Mouse (Mus musculus) R1 (cell line): ENCODE data around the gene Cox4i2.

ENCODE experiments used
- DNase-seq: peaks from one replicate; pipeline ENCODE4 v3.0.0-alpha.2; 2018; ENCODE audit warnings: low read depth, low spot score

Gene Cox4i2

DNA sequence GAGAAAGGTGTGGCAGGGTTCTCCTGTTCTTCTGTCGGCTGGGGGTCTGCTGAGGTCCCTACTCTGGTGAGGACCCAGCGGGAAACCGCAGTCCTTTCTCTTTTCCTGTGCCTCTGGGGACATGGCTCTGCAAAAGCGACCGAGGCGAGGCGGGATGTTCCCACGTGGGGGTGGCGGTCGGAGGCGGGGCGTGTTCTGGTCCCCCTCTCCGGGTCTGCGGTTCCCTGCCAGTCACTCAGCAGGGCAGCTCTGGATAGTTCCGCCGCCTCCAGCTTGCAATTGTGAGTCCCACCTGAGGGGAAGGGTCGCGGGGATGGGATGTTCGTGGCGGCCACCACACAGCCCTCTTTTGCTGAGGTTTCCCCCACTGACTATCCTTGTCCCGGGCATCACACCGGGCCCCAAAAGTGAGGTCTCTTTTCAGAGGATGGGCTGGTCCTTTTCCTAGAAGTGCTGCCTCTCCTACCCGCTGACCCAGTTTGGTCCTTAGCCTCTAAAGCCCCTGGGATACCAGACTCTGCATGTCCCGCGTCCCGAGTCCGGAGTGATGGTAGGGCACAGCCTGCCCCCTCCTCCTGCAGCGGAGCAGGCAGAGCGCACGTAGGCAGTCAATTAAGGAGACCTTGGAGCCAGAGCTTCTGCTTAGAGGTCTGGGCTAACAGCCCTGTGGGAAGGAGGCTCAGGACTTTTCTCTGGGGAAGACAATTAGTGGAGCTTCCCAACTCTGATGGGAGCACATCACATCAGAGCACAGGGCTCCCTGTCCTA, at the start of gene Cox4i2:
Gene Cox4i2 (plus strand): TSS at position 230 of the 768 bp plus-strand sequence.
- DNase-seq = no peak

DNA sequence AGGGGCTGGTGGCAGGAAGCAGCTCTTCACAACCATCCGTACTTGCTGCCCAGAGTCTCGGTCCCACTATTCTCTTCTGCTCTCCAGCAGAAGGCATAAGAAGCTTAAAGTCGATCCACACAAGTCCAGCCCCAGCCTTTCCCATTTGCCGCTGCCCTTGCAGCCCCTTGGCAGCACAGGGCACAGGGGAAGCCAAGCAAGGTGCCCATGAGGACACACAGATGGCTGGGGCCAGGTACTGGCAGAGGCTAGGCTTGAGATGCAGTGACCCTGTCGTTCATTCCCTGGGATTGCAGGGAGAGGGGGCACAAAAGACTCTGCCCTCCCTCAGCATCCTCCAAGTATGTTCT, 49.7 kb upstream of the Cox4i2 start:
- no peak for DNase-seq

DNA sequence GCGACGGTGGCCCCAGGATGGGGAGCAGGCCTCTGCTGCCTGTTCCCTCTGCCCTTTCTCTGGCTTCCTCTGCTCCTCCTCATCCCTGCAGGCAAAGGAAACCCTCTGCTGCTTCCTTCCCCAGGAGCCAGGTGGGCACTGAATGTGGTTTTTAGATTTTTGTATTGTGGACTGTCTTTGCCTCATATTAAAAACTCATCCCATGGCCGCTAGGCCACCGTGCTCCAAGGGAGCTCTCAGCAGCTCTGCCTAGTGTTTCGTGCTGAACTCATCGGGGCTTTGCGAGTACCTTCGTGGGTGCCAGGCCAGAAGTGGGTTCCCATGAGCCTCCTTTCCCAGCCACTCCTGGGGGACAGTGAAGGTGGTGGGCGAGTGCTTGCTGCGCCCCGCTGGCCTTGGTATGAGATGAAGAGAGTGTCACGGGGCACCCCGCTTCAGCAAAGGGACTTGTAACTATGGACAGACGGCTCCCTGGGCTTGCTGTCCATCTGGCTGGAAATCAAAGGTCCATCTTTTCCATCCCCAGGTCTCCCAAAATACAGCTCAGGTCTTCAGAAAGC, 49.1 kb upstream of the Cox4i2 start:
- no peak for DNase-seq

DNA sequence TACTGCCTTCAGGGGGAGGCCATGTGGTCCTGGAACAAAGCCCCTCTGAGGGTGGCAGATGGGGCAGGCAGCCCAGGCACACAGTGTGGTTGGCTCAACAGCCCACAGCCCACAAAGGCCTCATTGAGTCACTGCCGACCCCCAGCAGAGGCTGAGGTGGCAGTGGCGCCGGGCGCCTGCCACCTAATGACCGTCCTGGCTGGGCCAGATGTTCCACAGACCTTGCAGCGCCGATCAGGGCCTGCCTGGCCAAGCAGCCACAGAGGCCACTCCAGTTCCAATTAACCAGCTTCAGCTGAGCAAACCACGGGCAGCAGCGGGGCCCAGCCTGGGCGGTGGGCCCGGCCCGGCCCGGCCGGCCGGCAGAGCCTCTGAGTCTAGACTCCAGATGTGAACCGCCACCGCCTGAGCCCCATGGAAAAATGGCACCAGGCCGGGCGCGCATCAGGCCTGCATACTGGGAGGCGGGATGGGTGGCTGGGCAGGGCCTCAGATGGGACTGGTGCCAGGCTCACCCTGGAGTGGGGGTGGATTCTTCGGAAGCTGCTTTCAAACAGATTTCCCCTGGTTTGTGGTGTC, 47.9 kb upstream of the Cox4i2 start:
- DNase-seq = peak; percentile 50

DNA sequence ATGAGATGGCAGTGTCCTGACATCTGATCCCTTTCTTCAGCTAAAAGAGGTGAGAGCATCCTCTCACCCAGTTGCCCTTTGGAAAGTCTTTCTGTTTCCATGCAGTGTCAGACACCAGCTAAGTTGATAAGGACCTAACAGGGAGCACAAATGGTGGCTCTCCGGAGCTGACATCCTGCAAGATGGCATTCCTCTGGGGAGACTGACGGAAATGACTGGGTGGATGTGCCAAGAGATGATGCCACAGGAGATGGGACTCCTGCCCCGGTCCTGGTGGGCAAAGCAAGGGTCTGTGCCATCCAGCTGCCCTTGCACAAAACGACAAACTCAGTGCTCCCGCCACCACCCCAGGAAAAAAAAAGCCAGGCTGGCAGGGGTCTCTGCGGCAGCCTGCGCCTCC, 46.8 kb upstream of the Cox4i2 start:
- DNase-seq = peak; percentile 50

DNA sequence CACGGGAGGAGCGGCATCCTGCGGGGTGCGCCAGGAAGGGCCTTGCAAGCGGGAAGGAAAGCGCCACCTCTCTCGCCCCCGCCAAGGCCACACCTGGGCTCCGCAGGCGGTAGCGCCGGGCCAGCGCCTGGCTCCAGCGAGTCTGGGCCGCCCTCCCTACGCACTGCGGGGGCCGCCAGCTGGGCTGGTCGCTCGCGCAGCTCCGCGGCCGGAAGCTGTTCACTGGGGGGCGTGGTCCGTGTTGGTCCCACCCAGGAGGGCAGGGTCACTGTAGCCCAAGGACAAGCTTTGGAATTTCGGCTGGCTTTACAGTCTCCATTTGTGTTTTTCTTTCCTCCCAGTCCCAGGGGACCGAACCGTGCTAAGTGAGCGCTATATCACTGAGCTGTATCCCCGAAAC, 46.3 kb upstream of the Cox4i2 start:
- peak; percentile 93 for DNase-seq

DNA sequence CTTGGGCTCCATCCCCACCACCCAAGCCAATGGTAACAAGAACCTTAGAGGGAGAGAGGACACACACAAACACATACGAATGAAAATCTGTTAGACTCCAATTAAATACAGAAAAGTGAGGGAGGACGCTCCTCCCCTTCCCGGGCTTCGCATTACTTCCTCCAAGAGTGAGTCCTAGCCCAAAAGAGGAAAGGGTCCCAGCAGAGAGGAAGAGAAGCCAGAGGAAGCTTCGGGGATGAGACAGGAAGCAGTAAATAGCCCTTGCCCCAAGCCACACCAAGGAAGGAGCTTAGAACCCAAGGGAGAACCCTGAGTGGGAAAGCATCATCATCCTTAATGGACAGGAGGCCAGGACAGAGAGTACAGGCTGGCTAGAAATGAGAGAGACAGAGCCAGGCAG, 44.9 kb upstream of the Cox4i2 start:
- no peak for DNase-seq

DNA sequence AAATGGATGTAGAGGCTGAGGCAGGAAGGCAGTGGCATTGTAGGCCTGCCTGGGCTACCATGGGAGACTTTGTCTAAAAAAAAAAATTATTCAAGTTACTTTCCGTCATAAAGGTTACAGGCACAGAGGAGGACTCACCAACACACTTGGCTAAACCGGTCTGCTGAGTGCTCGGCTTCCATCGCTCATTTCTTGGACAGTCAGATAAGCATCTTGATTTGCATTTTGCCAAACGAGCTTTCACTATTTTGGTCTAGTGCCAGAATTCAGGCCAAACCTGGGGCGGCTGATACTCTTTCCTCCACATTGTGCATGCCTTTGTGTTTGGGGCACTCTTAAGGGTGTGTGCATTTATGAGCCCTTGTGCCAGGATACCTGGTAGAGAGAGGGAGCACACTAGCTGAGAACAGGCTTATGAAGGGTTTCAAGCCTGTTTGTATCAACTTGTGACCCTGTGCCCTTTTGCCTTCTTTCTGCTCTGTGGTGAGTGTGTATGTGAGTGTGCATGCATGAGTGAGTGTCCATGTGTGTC, 37.7 kb upstream of the Cox4i2 start:
- no peak for DNase-seq

DNA sequence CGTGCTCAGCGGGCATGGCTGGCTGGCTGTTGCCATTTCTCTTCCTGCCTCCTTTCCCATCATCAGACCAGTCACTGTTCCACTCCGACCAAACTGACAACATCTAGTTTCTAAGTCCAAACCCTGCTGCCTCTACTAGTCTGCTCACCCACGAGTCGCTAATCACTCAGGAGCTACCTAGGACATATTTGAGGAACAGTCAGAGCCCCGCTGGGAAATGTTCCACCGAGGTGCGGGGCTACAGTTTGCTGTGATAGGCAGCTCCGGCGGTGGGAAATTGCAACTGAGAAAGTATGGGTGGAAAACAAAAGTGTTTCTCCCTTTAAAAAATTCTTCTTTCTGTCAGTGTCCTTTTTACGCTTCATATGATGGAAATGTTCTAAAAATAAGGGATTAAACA, 36.3 kb upstream of the Cox4i2 start:
- DNase-seq = peak; percentile 12

DNA sequence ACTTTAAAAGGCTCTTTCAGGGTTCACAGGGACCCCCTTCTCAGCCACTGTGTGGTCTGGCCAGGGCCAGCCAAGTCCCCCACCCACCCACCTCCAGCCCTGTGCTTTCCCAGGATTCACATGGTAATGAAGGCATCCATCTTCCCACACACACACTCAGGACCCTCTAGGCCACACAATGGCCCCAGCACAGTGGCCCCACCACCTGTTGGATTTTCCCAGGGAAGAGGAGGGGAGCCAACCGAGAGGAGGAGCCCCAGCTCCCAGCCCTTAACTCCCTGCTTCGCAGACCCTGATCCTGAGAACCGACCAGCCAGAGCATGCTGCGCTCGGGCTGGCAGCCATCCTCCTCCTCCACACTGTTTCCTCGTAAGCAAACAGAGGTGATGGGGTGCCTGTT, 35.9 kb upstream of the Cox4i2 start:
- peak; percentile 25 for DNase-seq

DNA sequence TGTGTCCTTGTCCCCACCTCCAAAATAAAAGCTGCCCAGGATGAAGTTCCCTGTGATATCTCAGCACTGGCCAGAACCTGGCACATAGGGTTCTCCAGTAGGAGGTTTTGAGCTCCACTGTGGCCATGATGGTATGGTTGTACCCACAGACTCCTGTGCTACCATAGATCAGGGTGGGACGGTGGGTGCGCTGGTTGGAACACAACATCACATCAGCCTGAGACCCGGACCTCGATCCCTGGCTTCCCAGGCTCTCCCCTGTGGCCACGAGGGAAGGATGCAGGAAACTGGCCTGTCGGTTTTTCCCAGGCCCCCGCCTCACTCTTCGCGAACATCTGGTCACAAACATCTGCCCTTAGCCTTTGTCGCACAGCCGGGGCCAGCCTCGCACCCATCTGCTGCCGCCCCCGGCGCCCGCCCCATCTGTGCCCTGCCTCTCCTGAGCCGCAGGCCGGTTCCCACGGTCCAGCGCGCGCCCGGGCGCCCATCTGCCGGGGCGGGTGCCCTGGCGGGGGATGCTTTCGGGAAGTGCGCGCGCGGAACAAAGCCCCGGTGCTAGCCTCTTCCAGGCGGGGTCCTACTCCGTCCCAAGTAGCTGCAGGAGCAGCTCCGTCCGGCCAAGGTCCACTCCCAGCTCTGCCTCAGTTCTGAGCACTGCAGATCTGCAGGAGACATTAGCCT, 30.2 kb upstream of the Cox4i2 start:
- DNase-seq = peak; percentile 50

DNA sequence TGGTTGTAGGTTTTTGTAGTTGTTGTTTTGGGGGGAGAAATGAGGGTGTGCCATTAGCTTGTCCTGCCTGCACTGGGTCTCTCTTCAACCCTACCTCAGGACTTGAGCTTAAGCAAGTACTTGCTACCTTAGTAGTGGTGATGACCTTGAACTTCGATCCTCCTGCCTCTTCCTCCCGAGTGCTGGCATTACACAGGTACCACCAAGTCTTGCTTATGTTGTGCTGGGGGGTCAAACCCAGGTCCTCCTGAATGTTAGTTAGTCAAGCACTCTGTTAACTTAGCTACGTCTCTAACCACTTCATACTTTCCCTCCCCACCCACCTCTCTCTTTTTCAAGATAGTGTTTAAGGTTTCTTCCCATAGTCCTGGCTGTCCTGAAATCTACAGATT, 29.6 kb upstream of the Cox4i2 start:
- no peak for DNase-seq

DNA sequence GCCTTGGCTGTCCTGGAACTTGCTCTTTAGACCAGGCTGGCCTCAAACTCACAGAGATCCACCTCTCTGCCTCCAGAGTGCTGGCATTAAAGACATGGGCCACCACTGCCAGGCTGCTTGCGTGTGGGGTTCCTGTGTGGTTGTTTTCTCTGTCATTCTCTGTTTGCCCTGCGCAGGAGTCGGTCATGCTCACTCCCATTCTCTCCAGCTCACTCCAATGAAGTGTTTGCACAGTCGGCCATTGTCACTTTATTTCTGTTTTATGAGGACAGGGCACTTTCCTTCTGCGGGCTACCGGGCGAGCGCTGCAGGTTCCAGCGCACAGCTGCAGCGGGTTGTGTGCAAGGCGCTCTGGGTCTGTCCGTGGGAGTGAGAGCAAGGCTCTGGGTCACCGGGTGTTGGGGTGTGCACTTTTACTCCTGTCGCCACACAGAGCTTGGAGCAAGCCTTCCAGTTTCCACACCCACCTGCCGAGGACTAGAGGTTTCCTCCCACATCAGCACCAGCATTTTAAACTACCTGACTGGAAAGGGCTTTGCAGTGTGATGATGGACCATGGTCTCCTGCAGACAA, 28.7 kb upstream of the Cox4i2 start:
- no peak for DNase-seq

DNA sequence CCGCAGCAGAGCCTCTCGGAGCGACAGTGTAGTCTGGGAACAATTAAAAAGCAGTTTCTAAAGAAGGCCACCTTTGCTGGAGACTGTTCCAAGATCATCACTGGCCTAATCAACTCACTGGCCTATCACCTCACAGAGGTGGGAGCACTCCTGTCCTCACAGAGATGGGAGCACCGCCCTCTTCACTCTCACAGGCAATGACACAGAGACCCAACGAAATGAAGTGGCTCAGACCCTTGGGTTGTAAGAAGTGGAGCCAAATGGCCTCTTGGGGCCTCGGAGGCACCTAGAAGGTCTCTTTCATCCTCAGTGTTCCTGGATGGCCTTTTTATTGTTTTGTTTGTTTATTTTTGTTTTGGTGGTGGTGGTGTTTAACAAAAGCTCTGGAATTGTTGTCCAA, 27.8 kb upstream of the Cox4i2 start:
- DNase-seq = peak; percentile 82

DNA sequence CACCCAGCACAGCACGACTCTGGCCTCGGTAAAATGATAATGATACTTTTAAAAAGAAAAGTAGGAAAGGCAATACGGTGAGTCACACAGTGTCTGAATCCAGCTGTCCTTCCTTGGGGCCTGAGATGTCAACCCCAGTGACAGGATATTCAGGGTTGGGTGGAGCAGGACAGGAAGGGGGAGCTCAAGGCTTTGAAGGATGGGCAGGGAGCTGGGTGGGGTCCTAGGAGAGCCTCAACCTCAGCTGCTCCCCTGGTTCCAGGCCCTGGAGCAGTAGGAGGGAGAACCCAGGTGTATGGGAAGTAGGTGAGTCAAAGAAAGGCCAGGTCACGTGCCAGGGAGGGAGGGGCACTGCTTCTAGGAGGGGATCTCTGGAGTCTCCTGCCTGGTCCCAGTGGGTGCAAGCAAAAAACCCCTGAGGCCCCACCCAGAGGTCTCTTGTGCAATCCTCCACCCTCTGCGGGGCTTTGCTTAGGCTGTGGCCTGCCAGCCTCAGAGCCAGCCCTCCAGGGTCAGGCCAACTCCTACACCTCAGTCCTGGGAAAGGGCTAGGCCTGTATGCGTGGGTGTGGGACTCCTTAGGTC, 27.1 kb upstream of the Cox4i2 start:
- DNase-seq = peak; percentile 92

DNA sequence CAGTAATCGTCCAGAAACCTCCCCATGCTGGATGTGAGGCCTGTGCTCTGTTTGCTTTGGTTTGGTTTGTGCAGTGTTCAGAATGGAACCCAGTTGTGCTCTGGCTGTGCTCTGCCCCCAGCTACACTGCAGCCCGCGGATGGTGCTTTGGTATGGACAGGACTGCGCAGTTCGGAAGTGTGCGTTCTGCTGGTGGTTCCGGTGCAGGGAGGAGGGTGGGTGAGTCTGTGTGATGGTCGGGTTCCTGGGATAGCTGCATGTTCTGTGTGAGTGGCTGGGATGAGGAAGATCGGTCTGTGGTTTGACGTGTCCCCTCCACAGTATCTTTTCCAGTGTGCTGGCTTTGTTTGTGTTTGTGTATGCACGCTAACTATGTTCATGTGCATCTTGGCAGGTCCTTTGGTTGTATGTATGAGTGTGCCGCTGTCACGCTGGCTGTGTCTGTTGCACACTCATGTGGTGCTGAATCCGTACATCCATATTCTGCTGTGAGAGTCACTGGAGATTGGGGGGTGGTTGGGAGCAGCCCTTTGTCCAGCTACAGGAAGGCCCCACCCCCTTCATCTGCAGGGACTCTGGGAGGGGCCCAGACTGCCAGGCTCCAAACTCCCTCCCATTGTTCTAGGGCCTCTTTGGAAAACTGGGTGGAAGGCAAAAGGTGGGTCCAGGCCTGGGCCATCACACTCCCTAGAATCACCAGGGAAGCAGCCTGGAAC, 26.0 kb upstream of the Cox4i2 start:
- peak; percentile 84 for DNase-seq

DNA sequence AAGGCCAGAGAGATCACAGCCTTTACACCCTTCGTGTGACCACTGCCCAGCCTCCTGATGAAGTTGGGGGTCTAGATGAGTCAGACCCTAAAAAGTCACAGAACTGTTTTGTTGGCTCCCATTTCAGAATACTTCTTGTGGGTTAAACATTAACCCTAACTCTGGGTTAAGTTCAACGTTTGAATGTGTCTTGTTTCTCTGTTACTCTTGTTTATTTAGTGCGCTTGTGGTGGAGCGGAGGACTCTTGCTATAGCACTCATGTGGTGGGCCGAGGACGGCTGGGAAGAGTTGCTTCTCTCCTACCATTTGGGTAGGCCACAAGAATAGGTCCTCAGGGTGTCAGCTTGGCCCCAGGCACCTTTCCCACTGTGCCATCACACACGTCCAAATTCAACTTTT, 25.4 kb upstream of the Cox4i2 start:
- DNase-seq = peak; percentile 10

DNA sequence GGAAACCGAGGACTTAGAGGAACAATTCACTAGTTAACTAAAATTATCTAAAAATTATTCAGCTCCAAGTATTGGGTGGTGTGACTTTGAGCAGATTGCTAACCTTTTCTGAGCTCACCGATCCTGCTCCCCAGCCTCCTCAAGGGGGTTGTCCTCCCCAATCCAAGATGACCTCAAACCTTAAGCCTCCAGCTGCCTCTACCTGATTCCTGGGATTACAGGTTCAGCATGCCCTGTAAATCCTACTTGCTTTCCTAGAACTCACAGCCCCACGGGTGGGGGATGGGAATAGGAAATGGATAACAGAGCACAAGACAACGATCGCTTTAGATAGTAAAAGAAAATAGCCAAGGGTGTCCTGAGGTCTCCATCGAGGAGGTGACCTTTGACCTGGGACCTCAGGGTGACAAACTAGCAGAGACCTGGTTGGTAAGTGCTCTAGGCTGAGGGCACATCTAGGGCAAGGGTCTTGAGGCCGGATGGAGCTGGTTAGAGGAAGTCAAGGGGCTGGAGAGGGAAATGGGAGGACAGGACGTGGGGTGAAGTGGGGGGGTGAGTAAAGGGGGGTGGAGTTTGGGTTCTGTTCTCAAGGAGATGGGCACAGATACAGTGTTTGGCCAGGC, 24.8 kb upstream of the Cox4i2 start:
- DNase-seq = peak; percentile 75

DNA sequence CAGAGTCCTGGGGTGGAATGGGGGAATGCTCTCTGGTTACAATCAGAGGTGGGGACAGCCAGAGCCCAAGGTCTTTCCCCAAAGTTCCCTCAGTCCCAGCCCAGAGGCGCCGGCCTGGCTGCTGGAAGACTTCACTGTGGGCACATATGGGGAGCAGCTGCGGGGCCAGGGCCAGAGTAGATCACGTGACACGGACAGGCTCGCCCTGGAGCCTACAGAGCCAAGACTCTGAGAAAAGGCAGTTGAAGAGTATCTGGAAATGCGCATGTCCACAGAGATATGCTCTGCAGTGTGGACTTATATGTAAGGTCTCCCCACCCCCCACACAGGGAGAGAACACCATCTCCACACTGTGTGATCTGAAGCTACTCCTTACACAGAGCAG, 24.3 kb upstream of the Cox4i2 start:
- DNase-seq = peak; percentile 37

DNA sequence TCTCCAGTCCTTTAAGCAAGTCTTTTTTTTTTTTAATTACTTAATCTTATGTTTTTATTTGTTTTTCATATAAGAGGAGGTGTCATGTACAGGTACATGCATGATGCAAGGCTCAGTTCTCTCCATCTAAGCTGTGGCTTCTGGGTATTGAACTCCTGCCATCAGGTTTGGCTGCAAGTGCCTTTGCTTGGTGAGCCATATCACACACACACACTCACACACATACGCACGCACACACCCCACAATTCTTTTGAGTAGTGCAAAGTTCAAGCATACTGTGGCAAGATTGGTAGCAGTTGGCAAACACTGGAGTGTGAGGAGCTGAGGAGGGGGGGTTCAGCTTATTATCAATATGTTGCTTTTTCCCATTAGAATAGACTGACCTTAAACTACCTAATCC, 20.8 kb upstream of the Cox4i2 start:
- no peak for DNase-seq

DNA sequence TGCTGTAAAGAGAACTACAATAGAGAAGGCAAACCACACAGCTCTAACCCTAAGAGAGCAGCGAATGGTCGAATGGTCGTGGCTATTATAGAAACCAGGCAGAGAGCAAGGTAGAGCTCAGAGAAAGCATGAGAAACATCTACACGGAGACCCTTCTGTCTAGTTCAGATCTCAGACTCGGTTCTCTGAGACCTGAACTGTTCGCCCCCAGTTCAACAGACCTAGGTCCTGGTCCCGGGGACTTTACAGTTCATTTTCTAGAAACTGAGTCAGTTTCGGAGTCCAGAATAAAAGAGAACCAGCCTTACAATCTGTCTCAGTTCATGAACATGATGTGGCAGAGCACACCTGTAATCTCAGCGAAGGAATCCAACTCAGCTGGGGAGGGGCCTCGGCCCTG, 19.5 kb upstream of the Cox4i2 start:
- DNase-seq = no peak
